Mouse (Mus musculus) midbrain, embryonic 15.5 days (tissue): Measurements from ENCODE around the gene Defb28. TPM values are rescaled to one million over a fixed set of nuclear protein-coding genes. Genes with fewer than 3 reads are reported as not detected.
A peak's percentile ranks its signal among the peaks of the same experiment; 100 is the strongest.

Experiments
- ATAC-seq: fragments of 200-750 bp; cut with Nextera tagmentation; replicated peaks from 2 replicates; pipeline ENCODE4 v1.8.0; 2017; ENCODE audit warnings: moderate TSS enrichment
- H3K27ac ChIP-seq: fragments of 300-500 bp; sonication (generic); 2 replicates; pipeline ENCODE4 v1.5.1; 2015; ENCODE audit warnings: mild to moderate bottlenecking, inconsistent platforms
- H3K27me3 ChIP-seq: fragments of 300-500 bp; sonication (generic); replicated peaks from 2 replicates; pipeline ENCODE4 v1.6.1; 2015; ENCODE audit warnings: inconsistent platforms
- H3K36me3 ChIP-seq: fragments of 300-500 bp; sonication (generic); replicated peaks from 2 replicates; pipeline ENCODE4 v1.6.1; 2015; ENCODE audit warnings: inconsistent platforms
- H3K4me1 ChIP-seq: fragments of 300-500 bp; sonication (generic); 2 replicates; pipeline ENCODE4 v1.6.1; 2015; ENCODE audit warnings: inconsistent platforms
- H3K4me2 ChIP-seq: fragments of 300-500 bp; sonication (generic); 2 replicates; pipeline ENCODE4 v1.6.1; 2015; ENCODE audit warnings: inconsistent platforms, mild to moderate bottlenecking, moderate library complexity
- H3K4me3 ChIP-seq: fragments of 300-500 bp; sonication (generic); 2 replicates; pipeline ENCODE4 v1.5.1; 2015; ENCODE audit warnings: mild to moderate bottlenecking, inconsistent platforms
- H3K9ac ChIP-seq: fragments of 300-500 bp; sonication (generic); 2 replicates; pipeline ENCODE4 v1.6.1; 2015; ENCODE audit warnings: mild to moderate bottlenecking, inconsistent platforms
- H3K9me3 ChIP-seq: fragments of 300-500 bp; sonication (generic); 2 replicates; pipeline ENCODE4 v1.6.1; 2016; ENCODE audit warnings: inconsistent platforms
- WGBS: fragments of 180-500 bp; shearing (Covaris S2); methylation state at CpG from one replicate; pipeline ENCODE4 v1.1.7; 2015; ENCODE audit warnings: mixed read lengths; 5-methylcytosine and 5-hydroxymethylcytosine counted together
- polyA plus RNA-seq: library from polyadenylated mRNA; unstranded; fragments of >200 nt; fragmentation: Nextera tagmentation; extraction: Ambion mirVana; gene quantifications from 2 replicates; pipeline ENCODE4 v1.2.1, GENCODE M21; 2015

Gene Defb28
- polyA plus RNA-seq, 1 experiment from 2014 or later = not detected

GRCm38 (mm10) chr2:152511592-152511991, 6.5 kb upstream of the Defb28 start, which contains the start of gene Defb26:
TSS of gene Defb26 (minus strand) at chr2:152511692.
- no peaks in the 10 kb centered on the region for H3K4me1 ChIP-seq
- H3K27me3 ChIP-seq = no peaks in the 10 kb centered on the region
- WGBS = 71% methylated on average over 1 of the region's 1 CpGs
- no peaks in the 10 kb centered on the region for H3K9me3 ChIP-seq
- H3K4me2 ChIP-seq = no peak within 1 kb of the TSS
- no peak within 1 kb of the TSS for H3K9ac ChIP-seq
- no peak for ATAC-seq
- H3K4me3 ChIP-seq = no peak within 1 kb of the TSS
- H3K36me3 ChIP-seq = no peaks in the 10 kb centered on the region
- no peak within 1 kb of the TSS for H3K27ac ChIP-seq

- no peak overlapping the region for H3K4me2 ChIP-seq
- no peaks in the 10 kb centered on the region for H3K36me3 ChIP-seq
- H3K4me3 ChIP-seq = no peak overlapping the region
- 82% methylated on average over 4 of the region's 4 CpGs for WGBS
- no peaks in the 10 kb centered on the region for H3K9me3 ChIP-seq
- H3K4me1 ChIP-seq = no peaks in the 10 kb centered on the region
- no peak for ATAC-seq
- H3K27me3 ChIP-seq = no peaks in the 10 kb centered on the region
- no peak overlapping the region for H3K27ac ChIP-seq
- H3K9ac ChIP-seq = no peak overlapping the region
These were observed 2.0 kb upstream of the Defb28 start for GRCm38 (mm10) chr2:152516084-152516483.

- no peak within 1 kb of the TSS for H3K27ac ChIP-seq
- 56% methylated on average over 13 of the region's 13 CpGs for WGBS
- no peaks in the 10 kb centered on the region for H3K27me3 ChIP-seq
- no peak within 1 kb of the TSS for H3K4me3 ChIP-seq
- H3K9ac ChIP-seq = no peak within 1 kb of the TSS
- no peak for ATAC-seq
- H3K4me2 ChIP-seq = no peak within 1 kb of the TSS
- no peaks in the 10 kb centered on the region for H3K9me3 ChIP-seq
- H3K4me1 ChIP-seq = no peaks in the 10 kb centered on the region
- H3K36me3 ChIP-seq = no peaks in the 10 kb centered on the region
These were observed 22.1 kb downstream of the Defb28 start, which contains the start of gene Defb29 for GRCm38 (mm10) chr2:152539944-152540710. TSS of gene Defb29 (minus strand) at chr2:152540098.

- Histone ChIP-seq H3K9me3 (no peaks in the 10 kb centered on the region), H3K36me3 (no peaks in the 10 kb centered on the region), H3K4me2 (no peak overlapping the region), H3K4me3 (no peak overlapping the region), H3K27me3 (no peaks in the 10 kb centered on the region), H3K4me1 (no peaks in the 10 kb centered on the region), H3K9ac (no peak overlapping the region), H3K27ac (no peak overlapping the region)
- WGBS = 86% methylated on average over 9 of the region's 9 CpGs
- no peak for ATAC-seq
These were observed 23.9 kb downstream of the Defb28 start for GRCm38 (mm10) chr2:152541979-152542378.

- Histone ChIP-seq H3K9ac (no peak overlapping the region), H3K27ac (no peak overlapping the region), H3K4me3 (no peak overlapping the region), H3K27me3 (no peaks in the 10 kb centered on the region), H3K4me1 (no peaks in the 10 kb centered on the region), H3K36me3 (no peaks in the 10 kb centered on the region), H3K9me3 (no peaks in the 10 kb centered on the region), H3K4me2 (no peak overlapping the region)
- 73% methylated on average over 2 of the region's 2 CpGs for WGBS
- no peak for ATAC-seq
These were observed 24.8 kb downstream of the Defb28 start for GRCm38 (mm10) chr2:152542897-152543296.

- 86% methylated on average over 4 of the region's 4 CpGs for WGBS
- Histone ChIP-seq H3K4me1 (no peaks in the 10 kb centered on the region), H3K4me3 (no peak overlapping the region), H3K36me3 (no peaks in the 10 kb centered on the region), H3K27ac (no peak overlapping the region), H3K4me2 (no peak overlapping the region), H3K9me3 (no peaks in the 10 kb centered on the region), H3K9ac (no peak overlapping the region), H3K27me3 (no peaks in the 10 kb centered on the region)
- ATAC-seq = no peak
These were observed 25.4 kb downstream of the Defb28 start for GRCm38 (mm10) chr2:152543478-152543877.

- no peak for ATAC-seq
- Histone ChIP-seq H3K36me3 (no peaks in the 10 kb centered on the region), H3K4me3 (no peak overlapping the region), H3K9me3 (no peaks in the 10 kb centered on the region), H3K9ac (no peak overlapping the region), H3K27me3 (no peaks in the 10 kb centered on the region), H3K4me2 (no peak overlapping the region), H3K4me1 (no peaks in the 10 kb centered on the region), H3K27ac (no peak overlapping the region)
- 19% methylated on average over 4 of the region's 4 CpGs for WGBS
These were observed 26.6 kb downstream of the Defb28 start for GRCm38 (mm10) chr2:152544691-152545090.

GRCm38 (mm10) chr2:152548124-152548523, 30.1 kb downstream of the Defb28 start:
- no peak overlapping the region for H3K9ac ChIP-seq
- ATAC-seq = no peak
- WGBS = 78% methylated on average over 5 of the region's 5 CpGs
- no peaks in the 10 kb centered on the region for H3K36me3 ChIP-seq
- H3K4me3 ChIP-seq = no peak overlapping the region
- H3K4me2 ChIP-seq = no peak overlapping the region
- H3K27ac ChIP-seq = no peak overlapping the region
- no peaks in the 10 kb centered on the region for H3K4me1 ChIP-seq
- H3K9me3 ChIP-seq = no peaks in the 10 kb centered on the region
- H3K27me3 ChIP-seq = no peaks in the 10 kb centered on the region

- H3K4me3 ChIP-seq = 0 out of 2 replicates have a peak overlapping the region, but pooled peaks have one; percentile 1
- ATAC-seq = no peak
- no peaks in the 10 kb centered on the region for H3K9me3 ChIP-seq
These were observed 35.8 kb downstream of the Defb28 start for GRCm38 (mm10) chr2:152553774-152554423.

GRCm38 (mm10) chr2:152556655-152557054, 38.6 kb downstream of the Defb28 start:
- H3K4me3 ChIP-seq = no peak overlapping the region
- no peak overlapping the region for H3K4me2 ChIP-seq
- H3K27ac ChIP-seq = no peak overlapping the region
- no peak overlapping the region for H3K9ac ChIP-seq
- peaks cover 4% of the 10 kb centered on the region; the same call in 1 of the 2 replicates for H3K4me1 ChIP-seq
- 82% methylated on average over 7 of the region's 7 CpGs for WGBS
- no peaks in the 10 kb centered on the region for H3K36me3 ChIP-seq
- no peak for ATAC-seq
- no peaks in the 10 kb centered on the region for H3K27me3 ChIP-seq
- H3K9me3 ChIP-seq = no peaks in the 10 kb centered on the region

More at GRCm38 (mm10) chr2:152553774-152554423, 35.8 kb downstream of the Defb28 start:
- Histone ChIP-seq H3K27me3 (no peaks in the 10 kb centered on the region), H3K4me2 (peak overlapping the region; percentile 45), H3K9ac (no peak overlapping the region), H3K36me3 (no peaks in the 10 kb centered on the region), H3K4me1 (peaks cover 4% of the 10 kb centered on the region; the same call in 1 of the 2 replicates), H3K27ac (no peak overlapping the region)
- WGBS = 12% methylated on average over 16 of the region's 16 CpGs

- Histone ChIP-seq H3K27ac (no peak within 1 kb of the TSS), H3K9ac (no peak within 1 kb of the TSS), H3K4me3 (no peak within 1 kb of the TSS), H3K4me1 (no peaks in the 10 kb centered on the region), H3K27me3 (no peaks in the 10 kb centered on the region), H3K36me3 (no peaks in the 10 kb centered on the region), H3K9me3 (no peaks in the 10 kb centered on the region), H3K4me2 (no peak within 1 kb of the TSS)
- 92% methylated on average over 5 of the region's 5 CpGs for WGBS
- no peak for ATAC-seq
These were observed 51.0 kb downstream of the Defb28 start, which contains the start of gene Gm17416 for GRCm38 (mm10) chr2:152569038-152569437. TSS of gene Gm17416 (plus strand) at chr2:152569338.

GRCm38 (mm10) chr2:152569881-152570280, 51.8 kb downstream of the Defb28 start:
- no peaks in the 10 kb centered on the region for H3K9me3 ChIP-seq
- no peak for ATAC-seq
- 94% methylated on average over 4 of the region's 4 CpGs for WGBS

More at GRCm38 (mm10) chr2:152569881-152570280, 51.8 kb downstream of the Defb28 start:
- H3K36me3 ChIP-seq = no peaks in the 10 kb centered on the region
- H3K4me2 ChIP-seq = no peak overlapping the region
- no peaks in the 10 kb centered on the region for H3K27me3 ChIP-seq
- H3K4me3 ChIP-seq = no peak overlapping the region
- no peak overlapping the region for H3K9ac ChIP-seq
- H3K27ac ChIP-seq = no peak overlapping the region
- no peaks in the 10 kb centered on the region for H3K4me1 ChIP-seq
